Mouse (Mus musculus) retina, postnatal 1 day (tissue): ENCODE measurements at regions not wholly inside any gene's neighbourhood (a gene's known extent, or its start where the extent isn't known, plus 50 kb on each side); places are given as distances from the start of the nearest gene placed in this dataset.

ENCODE experiments used
- DNase-seq: peaks from one replicate; pipeline ENCODE4 v3.0.0-alpha.2; 2012

DNA sequence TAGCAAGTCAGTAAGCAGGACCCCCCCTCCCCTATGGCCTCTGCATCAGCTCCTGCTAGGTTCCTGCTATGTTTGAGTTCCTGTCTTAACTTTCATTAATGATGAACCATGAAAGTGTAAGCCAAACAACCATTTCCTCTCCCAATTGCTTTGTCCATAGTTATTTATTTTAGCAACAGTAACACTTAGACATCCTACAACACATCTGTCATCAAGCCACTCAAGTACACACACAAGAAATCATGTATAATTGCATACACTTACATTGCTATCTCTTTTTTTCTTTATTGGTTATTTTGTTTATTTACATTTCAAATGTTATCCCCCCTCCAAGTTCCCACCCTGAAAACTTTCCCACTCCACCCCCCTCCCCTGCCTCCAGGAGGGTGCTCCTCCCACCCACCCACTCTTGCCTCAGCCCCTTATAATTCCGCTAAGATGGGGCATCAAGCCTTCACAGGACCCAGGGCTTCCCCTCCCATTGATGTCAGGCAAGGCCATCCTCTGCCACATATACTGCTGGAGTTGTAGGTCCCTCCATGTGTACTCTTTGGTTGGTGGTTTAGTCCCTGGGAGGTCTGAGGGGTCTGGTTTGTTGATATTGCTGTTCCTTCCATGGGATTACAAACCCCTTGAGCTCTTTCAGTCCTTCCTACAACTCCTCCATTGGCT lies 310.9 kb upstream of the Ccnh start:
- DNase-seq = no peak

DNA sequence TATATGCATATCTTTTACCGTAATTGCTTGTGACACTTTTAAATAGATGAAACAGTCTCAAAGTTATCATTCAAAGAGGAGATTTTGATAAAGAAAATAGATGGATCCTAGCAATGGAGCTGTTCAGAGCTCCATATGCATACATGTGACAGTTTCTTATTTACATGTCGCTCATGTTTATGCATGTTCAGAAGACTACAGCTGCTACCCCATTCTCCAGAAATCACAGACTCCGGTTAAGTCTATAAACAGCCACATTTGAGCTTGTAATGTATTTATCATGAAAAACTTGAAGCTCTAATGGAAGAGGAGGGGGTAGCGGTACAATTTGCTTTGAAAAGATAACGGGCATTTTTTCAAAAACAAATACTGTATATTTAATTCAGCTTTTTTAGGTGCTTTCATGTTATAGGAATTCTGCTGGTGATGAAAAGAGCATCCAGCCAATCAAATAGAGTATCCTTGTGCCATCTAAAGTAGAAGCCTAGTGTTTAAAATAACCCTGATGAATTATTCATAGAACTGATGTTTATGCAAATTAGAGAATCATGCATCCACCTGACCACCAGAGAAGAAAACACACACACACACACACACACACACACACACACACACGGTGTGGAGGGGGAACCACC lies 283.7 kb upstream of the Ccnh start:
- peak; percentile 12 for DNase-seq

DNA sequence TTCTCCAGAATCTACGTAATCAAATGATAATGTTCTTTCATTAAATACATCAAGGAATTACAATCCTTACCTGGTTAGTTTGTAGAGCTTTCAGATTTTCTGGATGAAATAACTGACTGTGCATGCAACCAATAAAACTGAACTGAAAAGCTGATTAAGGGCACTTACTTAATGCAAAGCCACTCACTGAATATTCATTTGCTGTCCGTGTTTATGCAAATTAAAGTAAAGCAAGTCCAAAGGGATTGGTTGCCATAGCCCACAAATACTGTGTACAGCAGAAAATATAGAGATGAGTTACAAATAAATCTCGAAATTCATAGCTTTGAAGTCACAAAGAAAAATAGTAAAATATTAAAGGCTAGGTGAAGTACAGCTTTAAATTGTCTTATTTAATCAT lies 283.2 kb upstream of the Ccnh start:
- peak; percentile 4 for DNase-seq

DNA sequence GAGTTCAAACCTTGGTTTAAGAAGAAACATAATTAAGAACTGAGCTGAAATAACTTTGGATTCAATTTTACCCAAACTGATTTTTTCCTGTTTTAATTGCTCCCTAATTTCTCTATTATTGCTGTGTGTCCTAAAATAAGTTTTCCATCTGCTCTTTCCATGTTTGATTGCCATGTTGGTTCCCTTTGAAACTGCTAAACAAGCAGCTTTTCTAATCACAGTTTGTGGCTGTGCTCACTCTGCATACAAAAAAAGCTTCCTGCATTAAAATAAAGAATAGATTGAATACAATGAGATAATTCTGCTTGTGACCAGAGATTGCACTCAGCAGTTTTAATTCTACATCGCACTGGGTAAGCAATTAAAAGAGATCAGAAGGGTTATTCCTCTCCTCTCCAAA lies 257.9 kb upstream of the Ccnh start:
- no peak for DNase-seq

- DNase-seq = no peak
Measured at GRCm38 (mm10) chr13:84935610-84936009, 253.6 kb upstream of the Ccnh start.

GRCm38 (mm10) chr13:84939695-84940094 lies 249.5 kb upstream of the Ccnh start:
- no peak for DNase-seq

- DNase-seq = no peak
Measured at GRCm38 (mm10) chr13:84940936-84941335, 248.3 kb upstream of the Ccnh start.

DNA sequence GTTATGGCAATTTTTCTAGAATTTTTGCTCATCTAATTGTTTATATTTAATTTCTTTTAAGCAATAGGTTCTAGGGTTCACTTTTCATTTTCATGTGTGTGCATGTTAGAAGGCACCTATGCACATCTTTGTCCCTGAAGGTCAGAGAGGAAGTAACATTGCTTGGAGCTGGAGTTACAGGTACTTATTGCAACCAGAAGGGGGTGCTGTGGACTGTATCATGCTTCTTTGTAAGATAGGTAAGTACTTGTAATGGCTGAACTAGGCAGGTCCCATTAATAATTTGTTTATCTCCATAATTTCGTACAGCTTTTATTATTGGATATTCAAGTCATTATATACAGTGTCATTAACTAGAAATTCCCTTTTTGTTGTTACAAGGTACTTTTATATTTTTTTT lies 238.3 kb upstream of the Ccnh start:
- peak; percentile 14 for DNase-seq

DNA sequence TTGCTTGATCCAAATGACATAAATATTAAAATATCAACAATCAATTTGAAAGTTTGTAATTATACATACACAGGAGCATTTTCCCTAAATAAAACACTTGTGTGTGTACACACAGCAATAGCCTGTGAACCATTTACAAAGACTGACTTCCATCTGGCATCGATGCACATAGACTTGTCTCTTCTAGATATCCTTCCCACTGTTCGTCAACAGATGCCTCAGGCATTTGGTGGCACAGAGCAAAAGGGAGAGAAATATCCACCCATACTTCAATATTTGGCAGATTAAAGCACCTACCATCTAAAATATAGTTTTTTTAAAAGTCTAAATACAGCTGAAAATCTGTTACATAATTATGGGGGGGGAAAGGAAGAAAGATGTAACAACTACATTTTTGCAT lies 236.0 kb upstream of the Ccnh start:
- no peak for DNase-seq

- DNase-seq = no peak
Measured at GRCm38 (mm10) chr13:84953760-84954159, 235.4 kb upstream of the Ccnh start.

DNA sequence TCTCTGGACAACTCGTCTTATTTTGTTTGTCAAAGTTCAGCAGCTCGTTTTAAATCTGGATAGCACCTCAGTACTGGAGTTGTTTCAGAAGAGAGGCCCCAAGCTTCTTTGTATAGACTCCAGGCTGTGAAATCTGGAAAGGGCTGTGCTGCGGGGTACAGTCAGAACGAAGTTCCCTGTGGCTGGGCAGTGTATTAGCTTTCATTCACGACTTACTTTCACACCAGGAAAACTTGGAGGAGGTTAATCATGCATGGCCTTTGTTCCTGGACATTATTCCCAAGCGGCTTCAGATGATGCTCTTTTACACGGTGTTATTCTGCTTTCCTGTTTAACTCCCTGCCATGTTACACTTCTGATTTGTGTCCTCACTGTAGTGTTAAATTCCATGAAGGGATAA lies 220.3 kb upstream of the Ccnh start:
- no peak for DNase-seq
